Mouse (Mus musculus): ENCODE measurements around the gene Cpt1b.

DNA sequence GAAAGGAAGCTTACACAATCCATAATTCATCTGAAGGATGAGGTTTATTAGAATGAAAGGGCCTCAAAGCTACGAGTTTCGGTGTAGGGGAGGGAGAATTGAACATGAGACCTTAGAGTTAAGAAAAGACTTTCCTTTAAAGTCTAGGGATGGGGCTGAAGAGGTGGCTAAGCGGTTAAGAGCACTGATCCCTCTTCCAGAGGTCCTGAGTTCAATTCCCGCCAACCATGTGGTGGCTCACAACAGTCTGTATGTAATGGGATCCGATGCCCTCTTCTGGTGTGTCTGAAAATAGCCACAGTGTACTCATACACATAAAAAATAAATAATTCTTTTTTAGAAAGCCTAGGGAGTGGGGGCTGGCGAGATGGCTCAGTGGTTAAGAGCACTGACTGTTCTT lies 4.7 kb upstream of the Cpt1b start:
- TF ChIP-seq CTCF (IDR thresholded peaks at IDR 0.05; ENCODE audit: low read depth, low read length) (no peak), GATA1 (IDR thresholded peaks at IDR 0.05; ENCODE audit: borderline replicate concordance, low read length) (no peak)
